Mouse (Mus musculus) ovary, postnatal 14 days (tissue): ENCODE data around the gene Cyp2d22.
"Not testable (repeated sequence)": the region's sequence is repeated elsewhere in the genome, so short reads cannot be mapped to it uniquely, and the experiment has no call there.

Experiments
- DNase-seq: peaks from one replicate; pipeline ENCODE4 v3.0.0; 2022; ENCODE audit warnings: low spot score

Cyp2d22 gene

DNA sequence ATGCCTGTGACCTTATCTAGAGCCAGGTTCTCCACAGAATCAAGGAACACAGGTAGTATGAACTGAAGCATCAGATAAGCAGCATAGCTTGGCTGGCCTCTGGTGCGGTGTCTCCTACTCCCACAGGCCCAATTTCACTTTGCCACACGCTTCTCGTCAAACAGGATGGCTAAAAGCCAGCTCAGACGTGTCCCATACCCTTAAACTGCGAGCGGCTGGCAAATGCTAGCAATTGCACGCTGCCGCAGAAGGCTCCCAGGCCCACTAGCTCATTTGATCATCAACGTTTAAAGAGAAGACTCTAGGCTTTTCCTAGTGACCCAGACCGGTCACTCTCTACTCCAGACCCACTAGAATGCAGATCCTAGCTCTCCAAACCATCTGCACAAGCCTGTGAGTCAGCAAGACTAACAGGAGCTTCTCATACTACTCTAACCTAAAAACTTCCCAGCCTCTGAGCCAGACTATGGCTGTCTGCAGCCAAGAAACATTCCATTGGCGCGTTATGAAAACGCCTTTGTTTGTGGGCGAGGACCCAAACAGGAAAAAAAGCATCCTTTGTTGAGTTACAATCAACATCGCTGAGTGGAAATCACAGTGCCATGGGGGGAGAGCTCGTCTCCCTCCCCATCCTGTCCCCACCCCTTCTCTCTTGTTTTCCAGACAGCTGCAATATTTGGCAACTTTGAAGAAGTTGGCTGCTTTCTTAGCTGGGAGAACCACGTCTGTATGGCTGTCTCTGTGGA is 3.5 kb downstream of the Cyp2d22 start:
- no peak for DNase-seq

DNA sequence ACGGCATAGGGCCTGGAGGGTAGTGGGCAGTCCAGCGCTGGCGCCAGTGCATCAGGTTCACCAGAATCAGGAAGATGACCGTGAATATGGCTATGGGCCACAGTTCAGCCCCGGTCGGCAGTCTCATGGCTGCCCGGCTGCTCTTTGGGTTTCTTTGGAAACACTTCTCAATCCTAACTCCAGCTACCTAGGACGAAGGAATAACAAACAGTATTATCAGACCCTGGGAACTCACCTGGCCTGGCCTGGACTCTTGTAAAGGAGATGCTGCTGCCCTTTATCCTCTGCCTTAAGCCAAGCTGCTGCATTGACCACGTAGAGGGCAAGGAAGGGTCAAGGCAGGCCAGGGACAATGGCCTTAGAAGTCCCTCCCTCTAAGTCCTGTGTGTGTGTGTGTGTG is 4.2 kb downstream of the Cyp2d22 start:
- DNase-seq = no peak

GRCm38 (mm10) chr15:82374437-82374836 is 5.6 kb downstream of the Cyp2d22 start:
- DNase-seq = no peak

DNA sequence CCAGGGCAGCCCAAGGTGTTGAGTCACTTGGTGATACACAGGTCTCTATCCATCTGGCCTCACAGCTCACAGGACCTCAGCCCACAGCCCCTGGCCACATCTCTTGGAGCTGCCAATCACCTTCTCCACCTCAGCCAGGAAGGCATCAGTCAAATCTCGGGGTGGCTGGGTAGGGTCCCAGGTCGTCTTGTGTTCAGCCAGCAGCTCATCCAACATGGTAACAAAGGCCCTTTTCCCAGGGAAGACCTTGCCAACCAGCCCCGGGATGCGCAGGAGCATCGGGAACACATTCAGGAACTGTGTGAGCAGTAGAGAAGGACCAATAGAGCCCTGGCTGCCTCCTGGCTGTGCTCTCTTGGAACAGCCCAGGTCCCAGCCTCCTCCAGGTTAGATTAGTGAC is 7.1 kb downstream of the Cyp2d22 start:
- DNase-seq = no peak

- no peak for DNase-seq
Measured at GRCm38 (mm10) chr15:82372446-82372845, 7.6 kb downstream of the Cyp2d22 start.

DNA sequence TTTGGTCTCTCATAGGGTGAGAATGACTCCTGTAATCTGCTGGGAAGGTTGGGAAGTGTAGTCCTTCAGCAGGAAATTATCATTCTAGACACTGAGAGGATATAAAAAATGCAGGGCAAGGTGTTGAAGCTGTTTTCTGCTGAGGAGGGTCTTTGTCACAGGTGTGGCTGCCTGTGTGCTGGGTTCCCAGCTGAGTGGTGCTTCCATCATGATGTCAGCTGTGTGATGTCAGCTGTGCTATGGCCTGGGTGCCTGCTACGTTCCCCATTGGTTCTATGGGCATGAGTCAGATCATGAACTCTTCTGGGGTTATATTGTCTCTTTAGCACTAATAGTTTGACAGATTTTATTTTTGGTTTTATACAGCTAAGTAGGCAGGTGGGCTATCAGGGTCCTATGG is 11.2 kb downstream of the Cyp2d22 start:
- DNase-seq = no peak

GRCm38 (mm10) chr15:82368146-82368545 is 11.9 kb downstream of the Cyp2d22 start:
- DNase-seq = no peak

- DNase-seq = not testable (repeated sequence)
Measured at GRCm38 (mm10) chr15:82364561-82364960, 15.5 kb downstream of the Cyp2d22 start.

- not testable (repeated sequence) for DNase-seq
Measured at GRCm38 (mm10) chr15:82363801-82364200, 16.3 kb downstream of the Cyp2d22 start.

DNA sequence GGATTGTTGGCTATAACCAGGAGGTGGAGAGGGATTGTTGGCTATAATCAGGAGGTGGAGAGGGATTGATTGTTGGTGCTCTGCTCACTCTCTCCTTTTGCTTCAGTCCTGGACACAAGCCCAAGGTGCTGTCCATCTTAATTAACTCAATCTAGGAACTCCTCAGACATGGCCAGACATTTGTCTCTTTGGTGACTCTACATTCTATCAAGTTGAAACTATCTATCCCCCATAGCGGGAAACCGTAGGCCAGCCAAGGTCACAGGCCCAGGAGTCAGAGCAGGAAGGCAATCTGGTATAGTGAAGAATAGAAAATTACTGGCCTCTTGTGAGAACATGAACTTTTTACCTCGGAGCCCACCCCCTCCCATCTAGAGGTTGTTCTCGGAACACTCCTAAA is 17.8 kb downstream of the Cyp2d22 start:
- no peak for DNase-seq

DNA sequence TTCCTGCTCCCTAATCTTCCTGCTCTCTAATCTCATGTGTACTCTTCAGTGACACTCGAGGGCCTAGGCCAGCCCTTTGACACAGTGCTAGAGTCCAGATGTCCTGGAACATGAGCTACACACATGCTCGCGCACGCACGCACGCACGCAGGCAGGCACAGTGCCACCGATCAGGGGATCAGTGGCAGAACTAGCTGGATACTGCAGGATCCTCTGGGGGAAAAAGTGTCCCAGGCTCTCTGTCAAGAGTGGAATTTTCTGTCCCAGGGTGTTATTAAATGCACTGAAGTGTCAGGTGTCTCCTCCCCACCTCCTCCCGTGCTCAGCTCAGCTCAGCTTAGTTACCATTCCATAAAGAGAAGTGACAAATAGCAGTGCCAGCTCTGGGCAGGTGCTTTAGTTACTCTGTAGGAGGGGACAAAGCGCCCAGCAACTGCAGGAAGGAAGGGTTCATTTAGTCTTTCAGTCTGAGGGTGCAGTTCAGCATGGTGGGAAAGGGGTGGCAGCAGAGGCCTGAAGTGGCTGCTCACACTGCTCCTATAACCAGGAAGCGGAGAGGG is 18.5 kb downstream of the Cyp2d22 start:
- DNase-seq = no peak

DNA sequence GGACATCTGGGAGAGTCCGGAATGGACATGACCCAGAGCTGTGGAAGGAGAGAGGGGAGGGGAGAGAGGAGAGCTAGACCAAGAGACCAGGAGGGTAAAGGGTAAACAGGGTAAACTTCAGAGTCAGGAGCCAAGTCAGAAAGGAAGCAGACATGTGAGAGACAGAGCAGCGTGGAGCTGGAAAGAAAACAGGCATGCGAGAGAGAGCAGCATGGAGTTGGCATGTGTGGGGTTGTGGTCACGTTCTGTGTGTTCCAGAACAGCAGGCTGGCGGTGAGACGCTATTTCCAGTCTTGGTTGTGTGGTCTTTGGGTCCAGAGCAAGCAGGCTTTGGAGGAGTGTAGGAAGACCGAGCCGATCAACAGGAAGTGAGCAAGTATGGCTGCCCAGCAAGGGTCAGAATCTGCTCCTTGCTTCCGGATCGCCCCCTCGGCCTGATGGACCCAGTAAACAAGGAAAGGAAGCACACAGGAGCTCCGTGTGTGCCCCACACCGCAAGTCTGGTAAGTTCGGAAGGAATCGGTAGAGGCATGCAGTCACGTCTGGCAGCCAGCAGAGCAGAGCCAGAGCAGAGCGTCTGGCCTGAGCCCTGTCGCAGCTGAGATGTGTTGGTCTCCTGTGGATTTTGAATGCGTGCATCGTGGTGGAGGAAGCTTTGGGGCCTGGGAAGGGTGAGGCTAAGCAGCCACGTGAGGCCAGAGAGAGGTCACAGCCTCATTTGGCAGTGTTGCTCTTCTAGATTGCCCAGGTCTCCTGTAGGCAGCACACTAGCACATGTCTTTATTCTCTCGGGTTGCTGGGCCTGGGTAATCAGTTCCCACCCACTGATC is 21.4 kb downstream of the Cyp2d22 start:
- no peak for DNase-seq

DNA sequence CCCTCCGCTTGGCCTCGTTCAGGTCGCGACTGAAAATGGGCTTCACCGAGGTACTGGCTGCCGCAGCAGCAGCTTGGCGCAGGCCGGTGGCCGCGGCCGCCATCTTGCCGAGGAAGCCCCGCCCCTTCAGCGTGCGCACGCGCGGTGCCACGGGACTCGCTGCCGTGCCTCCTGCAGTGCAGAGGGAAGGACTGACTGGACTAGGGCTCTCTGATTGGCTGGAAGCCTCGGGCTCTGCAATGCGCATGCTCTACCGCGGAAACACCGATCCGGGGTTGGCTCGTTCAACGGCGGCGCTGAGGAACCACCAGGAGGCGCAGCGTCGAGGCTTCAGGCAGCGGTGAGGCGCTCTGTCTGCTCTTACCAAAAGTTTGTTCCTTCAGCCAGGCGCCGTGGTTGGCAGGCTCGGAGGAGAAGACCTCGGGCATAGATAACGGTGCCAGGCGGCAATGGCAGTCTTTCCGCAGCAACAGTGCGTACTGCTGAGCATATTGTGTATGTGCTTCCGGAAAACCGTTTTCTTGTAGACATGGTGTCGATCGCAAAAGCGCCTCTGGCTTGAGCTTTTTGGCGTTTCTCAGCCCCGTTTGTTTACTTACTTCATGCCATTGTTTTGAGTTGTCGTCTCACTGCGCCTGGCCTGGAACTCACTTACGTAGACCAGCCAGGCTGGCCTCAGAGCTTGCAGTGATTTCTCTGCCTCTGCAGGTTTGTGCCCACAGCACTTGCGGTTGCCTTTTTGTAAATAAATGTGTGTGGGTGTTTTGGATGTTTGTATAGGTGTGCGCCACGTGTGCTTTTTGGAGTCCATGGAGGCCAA is 25.7 kb downstream of the Cyp2d22 start, which contains the start of gene Ndufa6:
Ndufa6 (minus strand) TSS at position 197 of the 820 bp plus-strand sequence.
- DNase-seq = peak; percentile 93

GRCm38 (mm10) chr15:82353745-82354113 is 26.3 kb downstream of the Cyp2d22 start:
- DNase-seq = no peak

- no peak for DNase-seq
Measured at GRCm38 (mm10) chr15:82353078-82353744, 26.8 kb downstream of the Cyp2d22 start.

GRCm38 (mm10) chr15:82351480-82351879 is 28.6 kb downstream of the Cyp2d22 start:
- DNase-seq = no peak

DNA sequence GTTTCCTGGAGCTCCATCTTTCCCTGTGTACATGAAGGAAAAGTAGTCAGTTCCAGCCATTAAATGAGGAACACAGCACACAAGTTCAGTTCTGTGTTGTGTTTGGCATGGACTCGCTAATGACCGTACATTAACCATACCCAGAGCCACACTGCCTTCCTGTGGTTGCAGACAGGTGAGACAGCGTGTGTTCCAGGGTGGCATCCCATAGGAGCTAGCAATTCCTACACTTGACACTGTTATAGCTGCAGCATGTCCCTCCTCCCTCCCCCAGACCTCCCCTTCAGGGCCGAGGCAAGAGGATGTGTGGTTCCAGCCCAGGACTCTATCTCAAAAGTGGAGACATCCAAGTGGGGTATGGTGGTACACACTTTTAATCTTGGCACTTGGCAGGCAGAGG is 29.7 kb downstream of the Cyp2d22 start:
- no peak for DNase-seq

- DNase-seq = no peak
Measured at GRCm38 (mm10) chr15:82348999-82349341, 31.1 kb downstream of the Cyp2d22 start.

DNA sequence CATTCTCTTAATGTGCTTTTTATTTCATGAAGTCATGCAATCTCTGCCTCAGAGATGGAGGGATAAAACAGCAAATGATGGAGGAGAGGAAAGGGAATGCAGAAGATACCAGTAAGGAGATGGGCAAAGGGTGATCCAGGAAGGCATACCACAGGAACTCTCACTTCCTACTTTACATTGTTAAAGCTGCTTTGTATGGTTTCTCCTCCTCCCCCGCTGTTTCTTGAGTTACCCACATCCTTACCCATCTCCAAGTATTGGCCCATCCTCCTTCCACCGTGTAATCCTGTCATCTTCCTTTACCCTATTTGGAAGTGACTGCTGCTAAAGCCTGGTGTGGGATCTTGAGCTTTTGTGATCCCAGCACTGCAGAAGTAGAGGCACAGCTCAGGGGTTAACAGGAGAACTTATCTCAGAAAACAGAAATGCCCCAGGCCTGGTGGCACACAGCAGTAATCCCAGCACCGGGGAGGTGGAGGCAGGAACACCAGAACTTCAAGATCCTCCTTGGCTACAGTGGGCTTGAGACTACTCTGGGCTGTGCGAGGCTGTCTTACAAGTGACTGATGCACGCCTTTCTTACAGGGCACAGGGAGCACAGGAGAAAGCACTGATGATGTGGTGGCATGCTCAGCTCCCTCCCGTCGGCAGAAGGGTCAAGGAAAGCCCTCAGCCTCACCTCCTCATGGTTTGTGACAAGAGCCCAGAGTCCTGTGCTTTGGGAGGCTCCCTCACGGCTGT is 31.6 kb downstream of the Cyp2d22 start:
- no peak for DNase-seq

GRCm38 (mm10) chr15:82347852-82348251 is 32.2 kb downstream of the Cyp2d22 start:
- no peak for DNase-seq

GRCm38 (mm10) chr15:82347303-82347676 is 32.8 kb downstream of the Cyp2d22 start:
- no peak for DNase-seq
